Mouse (Mus musculus) heart, embryonic 11.5 days (tissue): ENCODE measurements around the gene Stxbp5l. TPM values are rescaled to one million over a fixed set of nuclear protein-coding genes. Genes with fewer than 3 reads are reported as not detected.

Experiments used
- ATAC-seq: fragments of 200-750 bp; cut with Nextera tagmentation; replicated peaks from 2 replicates; pipeline ENCODE4 v1.8.0; 2017; ENCODE audit warnings: moderate library complexity; ENCODE audit not compliant: insufficient number of reproducible peaks, low FRiP score, low TSS enrichment
- H3K27ac ChIP-seq: fragments of 300-500 bp; sonication (generic); 2 replicates; pipeline ENCODE4 v1.5.1; 2014; ENCODE audit warnings: mild to moderate bottlenecking, low read depth, low read length
- H3K27me3 ChIP-seq: fragments of 300-500 bp; sonication (generic); 2 replicates; pipeline ENCODE4 v1.6.1; 2014; ENCODE audit warnings: mild to moderate bottlenecking, low read length, mixed read lengths; ENCODE audit not compliant: control insufficient read depth, insufficient read depth
- H3K36me3 ChIP-seq: fragments of 300-500 bp; sonication (generic); 2 replicates; pipeline ENCODE4 v1.6.1; 2014; ENCODE audit warnings: mild to moderate bottlenecking, low read length, moderate library complexity, mixed read lengths; ENCODE audit not compliant: control insufficient read depth, insufficient read depth
- H3K4me1 ChIP-seq: fragments of 300-500 bp; sonication (generic); 2 replicates; pipeline ENCODE4 v1.6.1; 2014; ENCODE audit warnings: low read length; ENCODE audit not compliant: control insufficient read depth, insufficient read depth
- H3K4me2 ChIP-seq: fragments of 300-500 bp; sonication (generic); 2 replicates; pipeline ENCODE4 v1.6.1; 2014; ENCODE audit warnings: mild to moderate bottlenecking, moderate library complexity
- H3K4me3 ChIP-seq: fragments of 300-500 bp; sonication (generic); 2 replicates; pipeline ENCODE4 v1.5.1; 2014; ENCODE audit warnings: low read depth, low read length
- H3K9ac ChIP-seq: fragments of 300-500 bp; sonication (generic); 2 replicates; pipeline ENCODE4 v1.6.1; 2014; ENCODE audit warnings: mild to moderate bottlenecking, low read depth, low read length, moderate library complexity
- H3K9me3 ChIP-seq: fragments of 300-500 bp; sonication (generic); replicated peaks from 2 replicates; pipeline ENCODE4 v1.6.1; 2016; ENCODE audit warnings: low read length; ENCODE audit not compliant: control insufficient read depth
- WGBS: fragments of 180-500 bp; shearing (Covaris S2); extraction: QIAGEN DNeasy Blood & Tissue Kit; methylation state at CpG from one replicate; pipeline ENCODE4 v1.1.7; 2014; ENCODE audit not compliant: insufficient replicate concordance; 5-methylcytosine and 5-hydroxymethylcytosine counted together
- polyA plus RNA-seq: library from polyadenylated mRNA; unstranded; fragments of >200 nt; fragmentation: Nextera tagmentation; extraction: Ambion mirVana; gene quantifications from 2 replicates; pipeline ENCODE4 v1.2.1, GENCODE M21; 2014

Gene Stxbp5l
- polyA plus RNA-seq = 0.47 and 0.77 TPM in 2 replicates

- peak within 1 kb of the TSS; percentile 54 for H3K4me3 ChIP-seq
- no peak within 1 kb of the TSS for H3K27ac ChIP-seq
- peak within 1 kb of the TSS; percentile 22; the same call in 1 of the 2 replicates for H3K9ac ChIP-seq
- H3K4me1 ChIP-seq = no peaks in the 10 kb centered on the region; the same call in 1 of the 2 replicates
- peak within 1 kb of the TSS; percentile 98 for H3K4me2 ChIP-seq
- no peaks in the 10 kb centered on the region for H3K9me3 ChIP-seq
- H3K27me3 ChIP-seq = peaks cover 10% of the 10 kb centered on the region
- under 1% methylated on average over 32 of the region's 33 CpGs for WGBS
- H3K36me3 ChIP-seq = no peaks in the 10 kb centered on the region
- peak; percentile 97 for ATAC-seq
Observed at GRCm38 (mm10) chr16:37384821-37385344, at the start of gene Stxbp5l. Gene Stxbp5l, minus strand, starts transcription at chr16:37384962.

GRCm38 (mm10) chr16:37433418-37434204 is 48.8 kb upstream of the Stxbp5l start:
- Histone ChIP-seq H3K4me2 (no peak overlapping the region), H3K27ac (no peak overlapping the region), H3K4me3 (no peak overlapping the region), H3K9ac (no peak overlapping the region), H3K27me3 (no peaks in the 10 kb centered on the region), H3K9me3 (no peaks in the 10 kb centered on the region), H3K4me1 (no peaks in the 10 kb centered on the region), H3K36me3 (no peaks in the 10 kb centered on the region)
- no peak for ATAC-seq
- 63% methylated on average over 5 of the region's 5 CpGs for WGBS

- H3K9me3 ChIP-seq = no peaks in the 10 kb centered on the region
- no peak overlapping the region for H3K27ac ChIP-seq
- WGBS = 55% methylated on average over 1 of the region's 1 CpGs
- no peak for ATAC-seq
- H3K27me3 ChIP-seq = no peaks in the 10 kb centered on the region
- no peak overlapping the region for H3K4me3 ChIP-seq
- no peak overlapping the region for H3K9ac ChIP-seq
- no peak overlapping the region for H3K4me2 ChIP-seq
- H3K36me3 ChIP-seq = no peaks in the 10 kb centered on the region
- H3K4me1 ChIP-seq = no peaks in the 10 kb centered on the region
Observed at GRCm38 (mm10) chr16:37425434-37425833, 40.7 kb upstream of the Stxbp5l start.

- Histone ChIP-seq H3K4me2 (no peak overlapping the region), H3K27me3 (no peaks in the 10 kb centered on the region), H3K27ac (no peak overlapping the region), H3K4me1 (no peaks in the 10 kb centered on the region), H3K4me3 (no peak overlapping the region), H3K36me3 (no peaks in the 10 kb centered on the region), H3K9me3 (no peaks in the 10 kb centered on the region), H3K9ac (no peak overlapping the region)
- WGBS = 73% methylated on average over 5 of the region's 5 CpGs
- no peak for ATAC-seq
Observed at GRCm38 (mm10) chr16:37422874-37423273, 38.1 kb upstream of the Stxbp5l start.

GRCm38 (mm10) chr16:37421851-37422250 is 37.1 kb upstream of the Stxbp5l start:
- Histone ChIP-seq H3K36me3 (no peaks in the 10 kb centered on the region), H3K4me1 (no peaks in the 10 kb centered on the region), H3K9ac (no peak overlapping the region), H3K27ac (no peak overlapping the region), H3K27me3 (no peaks in the 10 kb centered on the region), H3K4me2 (no peak overlapping the region), H3K4me3 (no peak overlapping the region), H3K9me3 (no peaks in the 10 kb centered on the region)
- 84% methylated on average over 3 of the region's 3 CpGs for WGBS
- ATAC-seq = no peak

GRCm38 (mm10) chr16:37420512-37420911 is 35.8 kb upstream of the Stxbp5l start:
- ATAC-seq = no peak
- Histone ChIP-seq H3K9me3 (no peaks in the 10 kb centered on the region), H3K4me3 (no peak overlapping the region), H3K4me1 (no peaks in the 10 kb centered on the region), H3K9ac (no peak overlapping the region), H3K36me3 (no peaks in the 10 kb centered on the region), H3K4me2 (no peak overlapping the region), H3K27me3 (no peaks in the 10 kb centered on the region), H3K27ac (no peak overlapping the region)
- WGBS = 85% methylated on average over 2 of the region's 2 CpGs

GRCm38 (mm10) chr16:37405536-37405935 is 20.8 kb upstream of the Stxbp5l start:
- Histone ChIP-seq H3K9me3 (no peaks in the 10 kb centered on the region), H3K4me2 (no peak overlapping the region), H3K36me3 (no peaks in the 10 kb centered on the region), H3K27me3 (no peaks in the 10 kb centered on the region), H3K27ac (no peak overlapping the region), H3K4me1 (no peaks in the 10 kb centered on the region), H3K4me3 (no peak overlapping the region), H3K9ac (no peak overlapping the region)
- ATAC-seq = no peak
- WGBS = 86% methylated on average over 4 of the region's 4 CpGs

- no peak overlapping the region for H3K4me3 ChIP-seq
- no peaks in the 10 kb centered on the region for H3K4me1 ChIP-seq
- ATAC-seq = no peak
- H3K9ac ChIP-seq = no peak overlapping the region
- 52% methylated on average over 1 of the region's 1 CpGs for WGBS
- H3K27ac ChIP-seq = no peak overlapping the region
- H3K36me3 ChIP-seq = no peaks in the 10 kb centered on the region
- H3K9me3 ChIP-seq = no peaks in the 10 kb centered on the region
- H3K27me3 ChIP-seq = no peaks in the 10 kb centered on the region
- no peak overlapping the region for H3K4me2 ChIP-seq
Observed at GRCm38 (mm10) chr16:37404922-37405321, 20.2 kb upstream of the Stxbp5l start.

GRCm38 (mm10) chr16:37389964-37390363 is 5.2 kb upstream of the Stxbp5l start:
- H3K27ac ChIP-seq = no peak overlapping the region
- H3K27me3 ChIP-seq = no peaks in the 10 kb centered on the region
- no peaks in the 10 kb centered on the region for H3K9me3 ChIP-seq
- ATAC-seq = no peak
- H3K36me3 ChIP-seq = no peaks in the 10 kb centered on the region
- no peak overlapping the region for H3K9ac ChIP-seq
- H3K4me3 ChIP-seq = no peak overlapping the region
- H3K4me2 ChIP-seq = no peak overlapping the region
- H3K4me1 ChIP-seq = no peaks in the 10 kb centered on the region
